Mouse (Mus musculus): ENCODE data around the gene Olfr460. TPM values are rescaled to one million over a fixed set of nuclear protein-coding genes. Genes with fewer than 3 reads are reported as not detected.
"Not testable (repeated sequence)": the region's sequence is repeated elsewhere in the genome, so short reads cannot be mapped to it uniquely, and the experiment has no call there.

Olfr460 gene
- total RNA-seq, 1 experiment = not detected

DNA sequence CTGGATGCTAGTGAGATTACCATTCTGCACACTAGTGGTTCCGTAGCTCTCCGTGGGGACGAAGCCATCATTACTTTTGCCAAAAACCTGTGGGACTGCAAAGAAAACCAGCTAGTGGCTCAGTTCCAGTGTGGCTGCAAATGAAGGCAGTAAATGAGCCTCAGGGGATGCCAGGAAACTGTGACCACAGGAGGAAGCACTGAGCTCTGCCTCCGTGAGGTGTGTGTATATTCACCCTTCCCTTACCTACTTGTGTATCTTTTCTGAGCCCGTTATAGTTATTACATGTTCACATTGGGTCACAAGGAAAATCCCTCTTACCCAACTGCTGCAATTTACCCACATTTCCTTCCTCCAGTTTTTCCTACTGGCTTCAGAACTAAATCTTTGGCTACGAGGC lies 15.0 kb downstream of the Olfr460 start:
- in situ Hi-C loops (cut with MboI; ENCODE audit: low sequenced_read_pairs in 2 of 2, unreplicated experiment in 2 of 2) = no loop called here
- DNase-seq (ENCODE audit: low read depth, low spot score) = no peak

DNA sequence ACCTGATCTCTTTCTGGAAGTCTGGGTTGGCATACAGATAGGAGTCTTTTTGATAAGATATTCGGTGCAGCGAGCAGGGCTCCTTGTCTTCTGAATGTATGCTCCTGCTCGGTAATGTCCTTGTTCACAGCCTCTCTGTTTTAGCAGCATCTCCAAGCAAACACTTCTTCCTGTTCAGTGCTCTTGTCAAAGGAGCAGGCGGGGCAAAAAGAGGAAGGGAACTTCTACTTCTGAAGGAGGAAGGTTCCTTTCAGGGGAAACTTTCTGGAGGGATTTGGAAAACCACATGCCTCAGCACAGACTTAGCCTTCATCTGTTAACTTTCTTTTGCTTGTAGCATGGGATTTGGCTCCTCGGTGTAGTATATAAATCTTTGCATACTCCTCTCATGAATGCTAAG lies 16.4 kb downstream of the Olfr460 start, which contains the start of gene Clec5a:
Gene Clec5a, minus strand, starts transcription at position 177 of the 400 bp plus-strand sequence.
- Histone ChIP-seq H3K36me3 (ENCODE audit: control insufficient read depth, insufficient read depth, low read length, poor library complexity, severe bottlenecking) (no peaks in the 10 kb centered on the region), H3K27ac (ENCODE audit: insufficient read depth, low read depth, low read length, poor library complexity, severe bottlenecking) (no peak within 1 kb of the TSS), H3K9ac (ENCODE audit: insufficient read depth, low read depth, low read length, poor library complexity, severe bottlenecking) (no peak within 1 kb of the TSS), H3K4me1 (ENCODE audit: control insufficient read depth in 2 of 2, insufficient read depth in 2 of 2, low read length in 2 of 2, poor library complexity in 1 of 2) (no peaks in the 10 kb centered on the region), H3K4me3 (ENCODE audit: insufficient read depth in 1 of 2, low read depth in 1 of 2, low read length in 2 of 2, poor library complexity in 1 of 2, severe bottlenecking in 1 of 2) (no peak within 1 kb of the TSS), H3K9me3 (ENCODE audit: control insufficient read depth, insufficient read depth, low read depth, low read length) (no peaks in the 10 kb centered on the region)
- DNase-seq (ENCODE audit: low read depth, low spot score) = no peak
- in situ Hi-C loops (cut with MboI; ENCODE audit: low sequenced_read_pairs in 2 of 2, unreplicated experiment in 2 of 2) = no loop called here
- TF ChIP-seq ZNF384 (IDR thresholded peaks at IDR 0.05; ENCODE audit: low read depth, low read length) = no peak
- no peak for TF ChIP-seq MAFK (IDR thresholded peaks at IDR 0.05; ENCODE audit: insufficient read depth, low read depth, low read length)
- TF ChIP-seq HCFC1 (IDR thresholded peaks at IDR 0.05; ENCODE audit: borderline replicate concordance, insufficient read depth, low read length) = no peak
- TF ChIP-seq CHD2 (IDR thresholded peaks at IDR 0.05; ENCODE audit: low read depth, low read length) = no peak
- TF ChIP-seq ZC3H11A (IDR thresholded peaks at IDR 0.05; ENCODE audit: borderline replicate concordance, low read depth, low read length) = no peak

More for the DNA sequence above, 15.0 kb downstream of the Olfr460 start:
- no peak overlapping the region for H3K9ac ChIP-seq (ENCODE audit: insufficient read depth, low read depth, low read length, poor library complexity, severe bottlenecking)
- no peak overlapping the region for H3K4me3 ChIP-seq (ENCODE audit: insufficient read depth in 1 of 2, low read depth in 1 of 2, low read length in 2 of 2, poor library complexity in 1 of 2, severe bottlenecking in 1 of 2)
- H3K4me1 ChIP-seq (ENCODE audit: control insufficient read depth in 2 of 2, insufficient read depth in 2 of 2, low read length in 2 of 2, poor library complexity in 1 of 2) = no peaks in the 10 kb centered on the region
- no peak overlapping the region for H3K27ac ChIP-seq (ENCODE audit: insufficient read depth, low read depth, low read length, poor library complexity, severe bottlenecking)
- no peaks in the 10 kb centered on the region for H3K36me3 ChIP-seq (ENCODE audit: control insufficient read depth, insufficient read depth, low read length, poor library complexity, severe bottlenecking)
- H3K9me3 ChIP-seq (ENCODE audit: control insufficient read depth, insufficient read depth, low read depth, low read length) = no peaks in the 10 kb centered on the region
- TF ChIP-seq HCFC1 (IDR thresholded peaks at IDR 0.05; ENCODE audit: borderline replicate concordance, insufficient read depth, low read length) (no peak), ZNF384 (IDR thresholded peaks at IDR 0.05; ENCODE audit: low read depth, low read length) (no peak), ZC3H11A (IDR thresholded peaks at IDR 0.05; ENCODE audit: borderline replicate concordance, low read depth, low read length) (no peak), CHD2 (IDR thresholded peaks at IDR 0.05; ENCODE audit: low read depth, low read length) (no peak), MAFK (IDR thresholded peaks at IDR 0.05; ENCODE audit: insufficient read depth, low read depth, low read length) (no peak)

DNA sequence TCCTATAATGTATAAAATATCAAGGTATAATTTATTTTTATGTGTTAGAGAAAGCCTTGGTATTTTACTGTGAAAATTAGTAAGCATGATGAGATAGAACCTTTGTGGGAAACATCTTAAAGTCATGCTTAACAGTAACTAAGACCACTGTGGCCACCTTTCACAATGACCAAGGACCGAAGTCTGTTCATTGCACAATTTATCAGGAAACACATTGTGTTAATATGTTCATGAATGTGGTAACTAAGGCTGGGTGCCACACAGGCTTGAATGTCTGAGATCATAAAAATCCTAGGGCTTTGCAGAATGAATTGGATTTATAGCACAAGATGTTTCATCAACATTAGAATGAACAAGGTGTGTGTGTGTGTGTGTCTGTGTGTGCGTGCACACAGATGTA lies 19.1 kb downstream of the Olfr460 start:
- Histone ChIP-seq H3K27ac (ENCODE audit: insufficient read depth, low read depth, low read length, poor library complexity, severe bottlenecking) (no peak overlapping the region), H3K9ac (ENCODE audit: insufficient read depth, low read depth, low read length, poor library complexity, severe bottlenecking) (no peak overlapping the region), H3K36me3 (ENCODE audit: control insufficient read depth, insufficient read depth, low read length, poor library complexity, severe bottlenecking) (no peaks in the 10 kb centered on the region), H3K4me3 (ENCODE audit: insufficient read depth in 1 of 2, low read depth in 1 of 2, low read length in 2 of 2, poor library complexity in 1 of 2, severe bottlenecking in 1 of 2) (no peak overlapping the region), H3K4me1 (ENCODE audit: control insufficient read depth in 2 of 2, insufficient read depth in 2 of 2, low read length in 2 of 2, poor library complexity in 1 of 2) (no peaks in the 10 kb centered on the region), H3K9me3 (ENCODE audit: control insufficient read depth, insufficient read depth, low read depth, low read length) (no peaks in the 10 kb centered on the region)
- TF ChIP-seq ZC3H11A (IDR thresholded peaks at IDR 0.05; ENCODE audit: borderline replicate concordance, low read depth, low read length) = no peak
- no peak for TF ChIP-seq CHD2 (IDR thresholded peaks at IDR 0.05; ENCODE audit: low read depth, low read length)
- no peak for TF ChIP-seq MAFK (IDR thresholded peaks at IDR 0.05; ENCODE audit: insufficient read depth, low read depth, low read length)
- no peak for TF ChIP-seq ZNF384 (IDR thresholded peaks at IDR 0.05; ENCODE audit: low read depth, low read length)
- in situ Hi-C loops (cut with MboI; ENCODE audit: low sequenced_read_pairs in 2 of 2, unreplicated experiment in 2 of 2) = no loop called here
- DNase-seq (ENCODE audit: low read depth, low spot score) = no peak

DNA sequence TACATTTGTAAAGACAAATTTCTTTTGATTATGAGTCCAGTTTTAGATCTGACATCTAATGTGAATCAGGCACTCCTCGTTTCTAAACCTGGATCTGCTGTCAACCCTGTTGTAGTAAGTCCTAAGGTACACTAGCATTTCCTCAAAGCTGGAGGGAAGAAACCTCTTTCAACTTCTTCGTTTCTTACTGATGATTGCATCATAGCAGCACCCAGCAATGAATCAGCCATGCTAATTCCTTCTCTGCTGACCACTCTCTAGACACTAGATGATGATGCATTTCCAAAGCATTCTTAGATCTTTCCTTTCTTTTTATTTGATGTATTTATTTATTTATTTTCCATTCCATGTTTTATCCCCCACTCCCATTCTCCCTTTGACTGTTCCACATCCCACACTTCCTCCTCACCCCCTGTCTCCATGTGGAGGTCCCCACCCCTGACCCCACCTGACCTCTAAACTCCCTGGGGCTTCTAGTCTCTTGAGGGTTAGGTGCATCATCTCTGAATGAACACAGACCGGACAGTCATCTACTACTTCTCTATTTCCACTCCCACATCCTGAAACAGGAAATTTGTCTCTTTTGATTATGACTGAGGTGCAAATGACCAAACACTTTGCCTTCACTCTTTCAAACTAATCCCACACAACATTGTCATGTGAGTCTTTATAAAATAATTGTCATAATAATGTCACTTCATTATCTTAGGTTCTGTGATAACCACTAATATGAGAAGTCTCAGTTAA lies 25.7 kb downstream of the Olfr460 start:
- Histone ChIP-seq H3K36me3 (ENCODE audit: control insufficient read depth, insufficient read depth, low read length, poor library complexity, severe bottlenecking) (no peaks in the 10 kb centered on the region), H3K4me1 (ENCODE audit: control insufficient read depth in 2 of 2, insufficient read depth in 2 of 2, low read length in 2 of 2, poor library complexity in 1 of 2) (0 out of 4 replicates have a peak, but pooled peaks cover 0 to 2% of the 10 kb centered on the region in 2 experiments), H3K4me3 (ENCODE audit: insufficient read depth in 1 of 2, low read depth in 1 of 2, low read length in 2 of 2, poor library complexity in 1 of 2, severe bottlenecking in 1 of 2) (no peak overlapping the region), H3K27ac (ENCODE audit: insufficient read depth, low read depth, low read length, poor library complexity, severe bottlenecking) (no peak overlapping the region), H3K9me3 (ENCODE audit: control insufficient read depth, insufficient read depth, low read depth, low read length) (no peaks in the 10 kb centered on the region), H3K9ac (ENCODE audit: insufficient read depth, low read depth, low read length, poor library complexity, severe bottlenecking) (no peak overlapping the region)
- DNase-seq (ENCODE audit: low read depth, low spot score) = no peak
- in situ Hi-C loops (cut with MboI; ENCODE audit: low sequenced_read_pairs in 2 of 2, unreplicated experiment in 2 of 2) = no loop called here
- no peak for TF ChIP-seq ZNF384 (IDR thresholded peaks at IDR 0.05; ENCODE audit: low read depth, low read length)
- no peak for TF ChIP-seq ZC3H11A (IDR thresholded peaks at IDR 0.05; ENCODE audit: borderline replicate concordance, low read depth, low read length)
- no peak for TF ChIP-seq MAFK (IDR thresholded peaks at IDR 0.05; ENCODE audit: insufficient read depth, low read depth, low read length)
- TF ChIP-seq HCFC1 (IDR thresholded peaks at IDR 0.05; ENCODE audit: borderline replicate concordance, insufficient read depth, low read length) = no peak
- TF ChIP-seq CHD2 (IDR thresholded peaks at IDR 0.05; ENCODE audit: low read depth, low read length) = no peak

DNA sequence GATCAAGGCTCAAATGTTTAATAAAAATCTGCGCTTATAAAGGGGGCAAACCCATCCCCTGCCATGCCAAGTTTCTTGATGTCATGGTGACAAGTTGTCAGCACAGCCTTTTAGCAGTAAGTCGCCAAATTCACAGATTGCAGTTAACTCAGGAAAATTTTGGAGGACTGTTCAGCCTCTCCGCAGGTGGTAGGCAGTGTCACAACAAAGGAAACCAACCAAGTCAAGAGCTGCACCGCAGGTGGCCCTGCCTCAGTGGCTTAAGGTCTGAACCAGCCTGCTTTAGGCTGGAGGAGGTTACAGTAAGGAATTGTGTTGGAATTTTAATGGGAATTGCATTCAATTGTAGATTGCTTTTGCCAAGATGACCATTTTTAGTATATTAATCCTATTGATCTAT lies 29.3 kb downstream of the Olfr460 start:
- H3K9ac ChIP-seq (ENCODE audit: insufficient read depth, low read depth, low read length, poor library complexity, severe bottlenecking); H3K9me3 ChIP-seq (ENCODE audit: control insufficient read depth, insufficient read depth, low read depth, low read length); H3K4me3 ChIP-seq (ENCODE audit: insufficient read depth in 1 of 2, low read depth in 1 of 2, low read length in 2 of 2, poor library complexity in 1 of 2, severe bottlenecking in 1 of 2); H3K36me3 ChIP-seq (ENCODE audit: control insufficient read depth, insufficient read depth, low read length, poor library complexity, severe bottlenecking); H3K27ac ChIP-seq (ENCODE audit: insufficient read depth, low read depth, low read length, poor library complexity, severe bottlenecking); H3K4me1 ChIP-seq (ENCODE audit: control insufficient read depth in 2 of 2, insufficient read depth in 2 of 2, low read length in 2 of 2, poor library complexity in 1 of 2); in situ Hi-C loops (cut with MboI; ENCODE audit: low sequenced_read_pairs in 2 of 2, unreplicated experiment in 2 of 2): not testable (repeated sequence)
- peak; percentile 21 for DNase-seq (ENCODE audit: low read depth, low spot score)
